Mouse (Mus musculus): ENCODE data around the gene Ublcp1. TPM values are rescaled to one million over a fixed set of nuclear protein-coding genes. Genes with fewer than 3 reads are reported as not detected.

The Ublcp1 gene
- polyA plus RNA-seq (2017; shearing (Covaris generic)), result 41.3 TPM

GRCm38 (mm10) chr11:44470432-44471336, at the start of gene Ublcp1:
Ublcp1 (minus strand) TSS chr11:44470498.

GRCm38 (mm10) chr11:44518281-44519095, 48.2 kb upstream of the Ublcp1 start, which contains the start of gene Rnf145:
Rnf145 (plus strand) TSS chr11:44518964.

Other genes starting within 250 kb of the Ublcp1 start
- not detected for gene Il12b, start 70.4 kb downstream of the Ublcp1 start, polyA plus RNA-seq (2017; shearing (Covaris generic))
- gene Rnf145, start 48.5 kb upstream of the Ublcp1 start, polyA plus RNA-seq (2017; shearing (Covaris generic)), result 58.0 TPM
- gene Ebf1, start 146.8 kb upstream of the Ublcp1 start, polyA plus RNA-seq (2017; shearing (Covaris generic)), result 0.40 TPM